8 mouse cellular contexts compared by ENCODE assay signal in the genomic region with DNA sequence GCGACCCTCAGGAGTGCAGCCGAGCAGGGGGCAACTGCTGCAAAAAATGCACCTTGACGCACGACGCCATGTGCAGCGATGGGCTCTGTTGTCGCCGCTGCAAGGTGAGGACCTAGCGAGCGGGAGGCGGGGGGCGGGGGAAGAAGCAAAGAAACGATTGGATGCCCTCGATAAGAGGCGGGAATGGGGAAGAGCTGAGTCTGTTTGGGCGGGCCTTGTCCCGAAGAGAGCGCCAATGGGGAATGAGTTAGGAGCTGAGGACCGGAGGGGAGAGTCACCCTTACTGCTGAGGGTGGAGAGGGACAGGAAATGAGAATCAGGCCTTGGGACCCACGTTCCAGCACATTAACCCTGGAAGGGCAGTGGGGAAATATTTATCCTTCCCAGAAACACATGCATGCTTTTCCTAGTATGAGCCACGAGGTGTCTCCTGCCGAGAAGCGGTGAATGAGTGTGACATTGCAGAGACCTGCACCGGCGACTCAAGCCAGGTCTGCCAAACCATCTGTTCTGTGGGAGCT. TPM values are rescaled to one million over a fixed set of nuclear protein-coding genes. Genes with fewer than 3 reads are reported as not detected.
DNase-seq lines count a peak whose midpoint lies in the region; ATAC-seq and TF ChIP-seq lines count a peak whose summit lies in the region.

No protein-coding gene starts in this region.

- 1% methylated on average over 25 of the region's 25 CpGs for WGBS in forebrain, postnatal 0 days
- WGBS in lung, embryonic 16.5 days = under 1% methylated on average over 25 of the region's 25 CpGs

- H3K36me3 ChIP-seq in forebrain, postnatal 0 days (ENCODE audit: insufficient read depth) = peaks cover 18% of the 10 kb centered on the region; the same call in 1 of the 2 replicates
- H3K36me3 ChIP-seq in lung, embryonic 16.5 days (ENCODE audit: control insufficient read depth, insufficient read depth, low read length) = no peaks in the 10 kb centered on the region

- ATAC-seq in forebrain, postnatal 0 days = peak; percentile 91
- ATAC-seq in lung, embryonic 16.5 days (ENCODE audit: low read depth) = peak; percentile 95

- H3K9ac ChIP-seq in forebrain, postnatal 0 days = peak overlapping the region; percentile 91
- H3K9ac ChIP-seq in lung, embryonic 16.5 days (ENCODE audit: low read length) = peak overlapping the region; percentile 68

- H3K9me3 ChIP-seq in forebrain, postnatal 0 days (ENCODE audit: low read length) = no peaks in the 10 kb centered on the region
- H3K9me3 ChIP-seq in lung, embryonic 16.5 days (ENCODE audit: control insufficient read depth, low read length) = no peaks in the 10 kb centered on the region

- peak; percentile 63 for TF ChIP-seq CTCF in forebrain, postnatal 0 days (IDR thresholded peaks at IDR 0.05; ENCODE audit: low read depth)

- H3K27me3 ChIP-seq in forebrain, postnatal 0 days (ENCODE audit: insufficient read depth, low read length) = no peaks in the 10 kb centered on the region
- peaks cover 2% of the 10 kb centered on the region; the same call in 1 of the 2 replicates for H3K27me3 ChIP-seq in lung, embryonic 16.5 days (ENCODE audit: control insufficient read depth, insufficient read depth, low read depth, low read length)

- peak; percentile 96 for DNase-seq in R1 (ENCODE audit: low read depth, low spot score)
- DNase-seq in cerebellum, adult 18-20 months = peak; percentile 86 to 94
- DNase-seq in forebrain, postnatal 0 days = peak; percentile 94
- DNase-seq in heart, postnatal 36 days = peak; percentile 74 to 79
- DNase-seq in layer of hippocampus, adult 9-11 months = peak; percentile 72
- DNase-seq in ovary, postnatal 36 days (ENCODE audit: low spot score) = peak; percentile 78
- peak; percentile 87 for DNase-seq in yolk sac, embryonic 10.5 days (ENCODE audit: low spot score)

- intact Hi-C loops in heart, postnatal 36 days (cut with DNase I) = loop anchor here (1.0 to 5.0 kb wide), 3 partner anchors 78 to 218 kb away; no protein-coding TSS in a partner anchor

- H3K4me2 ChIP-seq in forebrain, postnatal 0 days (ENCODE audit: low read depth) = peak overlapping the region; percentile 89
- H3K4me2 ChIP-seq in lung, embryonic 16.5 days (ENCODE audit: low read depth, low read length) = peak overlapping the region; percentile 99

- H3K4me1 ChIP-seq in forebrain, postnatal 0 days (ENCODE audit: insufficient read depth) = no peaks in the 10 kb centered on the region
- H3K4me1 ChIP-seq in lung, embryonic 16.5 days (replicated peaks; ENCODE audit: control insufficient read depth, insufficient read depth, low read length) = peaks cover 16% of the 10 kb centered on the region

- peak overlapping the region; percentile 96 for H3K27ac ChIP-seq in forebrain, postnatal 0 days (ENCODE audit: low read depth, low read length)
- H3K27ac ChIP-seq in lung, embryonic 16.5 days (ENCODE audit: low read length) = peak overlapping the region; percentile 85

- peak overlapping the region; percentile 60 for H3K4me3 ChIP-seq in forebrain, postnatal 0 days (ENCODE audit: low read depth, low read length)
- H3K4me3 ChIP-seq in lung, embryonic 16.5 days (ENCODE audit: low read length) = peak overlapping the region; percentile 59

RNA-seq across cellular contexts. Expression of gene Adam11, which starts 13.4 kb away (rescaled TPM):
- total RNA-seq in forebrain, postnatal 0 days (2014; rRNA removed) = 37.9 and 49.9 TPM in 2 replicates
- 14.1 and 17.6 TPM in 2 replicates for polyA plus RNA-seq in forebrain, postnatal 0 days (2015; fragmentation: Nextera tagmentation; extraction: Ambion mirVana)
- total RNA-seq in heart, postnatal 36 days (2021) = 1 to 10 TPM; 4.1 to 6.2 TPM
- 5.0 and 5.1 TPM in 2 replicates for polyA plus RNA-seq in lung, embryonic 16.5 days (2015; fragmentation: Nextera tagmentation; extraction: Ambion mirVana)

RNA-seq across cellular contexts. Expression of gene Gjc1, which starts 44.8 kb away (rescaled TPM):
- total RNA-seq in forebrain, postnatal 0 days (2014; rRNA removed) = 25.3 and 26.5 TPM in 2 replicates
- polyA plus RNA-seq in forebrain, postnatal 0 days (2015; fragmentation: Nextera tagmentation; extraction: Ambion mirVana) = 22.6 and 24.1 TPM in 2 replicates
- total RNA-seq in heart, postnatal 36 days (2021) = 10 to 100 TPM; 23.6 to 33.0 TPM
- 60.8 and 65.7 TPM in 2 replicates for polyA plus RNA-seq in lung, embryonic 16.5 days (2015; fragmentation: Nextera tagmentation; extraction: Ambion mirVana)

Comparison
In these comparisons a context has a peak if more than half of its experiments do, and no peak if none do; other contexts are left out.
1. Peak in every context shown above with its lines: DNase-seq, ATAC-seq, H3K4me3 ChIP-seq and H3K27ac ChIP-seq.